9 mouse cellular contexts compared by ENCODE assay signal in the genomic region with DNA sequence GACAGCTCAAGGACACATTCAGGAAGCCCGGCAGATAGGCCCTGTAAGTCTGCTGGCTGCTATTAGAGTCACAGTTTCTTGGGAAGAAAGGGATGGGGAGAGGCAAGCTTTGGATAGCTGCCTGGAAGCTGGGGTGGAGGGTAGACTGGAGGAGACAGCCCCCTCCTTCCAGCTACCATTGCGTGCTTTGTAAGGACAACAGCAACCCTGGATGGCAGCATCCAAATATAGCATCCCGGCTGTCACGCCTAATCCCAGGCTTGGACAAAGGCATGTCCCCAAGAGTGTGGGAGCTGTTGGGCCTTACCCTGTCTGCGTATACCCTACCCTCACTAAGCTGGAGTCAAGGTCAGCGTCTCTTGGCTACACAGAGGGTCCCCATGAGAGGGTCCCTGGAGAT. TPM values are rescaled to one million over a fixed set of nuclear protein-coding genes. Genes with fewer than 3 reads are reported as not detected.
A peak's percentile ranks its signal among the peaks of the same experiment; 100 is the strongest.
DNase-seq lines count a peak whose midpoint lies in the region; ATAC-seq and TF ChIP-seq lines count a peak whose summit lies in the region.
"Had no signal": no experiment of that assay in that cellular context is flagged by ENCODE, and none has a peak within 500 bp of the region (broad histone marks: within the 10 kb centered on the region; RNA-seq: fewer than 3 reads in every experiment).

No protein-coding gene starts in this region.

- WGBS in heart, embryonic 10.5 days, result 44% methylated on average over 6 of the region's 6 CpGs
- WGBS in midbrain, postnatal 0 days, result 70% methylated on average over 6 of the region's 6 CpGs
- 90% methylated on average over 6 of the region's 6 CpGs for WGBS in liver, postnatal 0 days (ENCODE audit: insufficient replicate concordance)

- H3K9ac ChIP-seq in midbrain, postnatal 0 days (replicated peaks; ENCODE audit: low read length, poor library complexity, severe bottlenecking), result no peak overlapping the region
- H3K9ac ChIP-seq in liver, postnatal 0 days (replicated peaks), result no peak overlapping the region
- H3K9ac ChIP-seq: liver, embryonic 14.5 days had no signal

- peak overlapping the region; percentile 86 for H3K27ac ChIP-seq in heart, embryonic 10.5 days
- H3K27ac ChIP-seq in midbrain, postnatal 0 days (ENCODE audit: low read depth, low read length), result peak overlapping the region; percentile 70
- no peak overlapping the region for H3K27ac ChIP-seq in liver, postnatal 0 days (ENCODE audit: low read depth)
- H3K27ac ChIP-seq: liver, embryonic 14.5 days had no signal

- H3K36me3 ChIP-seq in heart, embryonic 10.5 days, result no peaks in the 10 kb centered on the region
- no peaks in the 10 kb centered on the region for H3K36me3 ChIP-seq in midbrain, postnatal 0 days (ENCODE audit: insufficient read depth, low read length)
- no peaks in the 10 kb centered on the region for H3K36me3 ChIP-seq in liver, postnatal 0 days (replicated peaks; ENCODE audit: insufficient read depth, low read length)

- no peak overlapping the region for H3K4me2 ChIP-seq in midbrain, postnatal 0 days (ENCODE audit: low read depth, low read length, poor library complexity, severe bottlenecking)
- no peak overlapping the region for H3K4me2 ChIP-seq in liver, postnatal 0 days (ENCODE audit: low read depth, low read length)

- no peaks in the 10 kb centered on the region for H3K27me3 ChIP-seq in heart, embryonic 10.5 days (ENCODE audit: insufficient read depth, poor library complexity, severe bottlenecking)
- H3K27me3 ChIP-seq in midbrain, postnatal 0 days (ENCODE audit: insufficient read depth, low read length), result no peaks in the 10 kb centered on the region
- H3K27me3 ChIP-seq in liver, postnatal 0 days (ENCODE audit: insufficient read depth, low read length), result no peaks in the 10 kb centered on the region

- peaks cover 68% of the 10 kb centered on the region for H3K4me1 ChIP-seq in heart, embryonic 10.5 days
- no peaks in the 10 kb centered on the region for H3K4me1 ChIP-seq in midbrain, postnatal 0 days (ENCODE audit: insufficient read depth, low read length)
- peaks cover 6% of the 10 kb centered on the region; the same call in 1 of the 2 replicates for H3K4me1 ChIP-seq in liver, postnatal 0 days (ENCODE audit: insufficient read depth)

- TF ChIP-seq CTCF in midbrain, postnatal 0 days (IDR thresholded peaks at IDR 0.05), result no peak
- TF ChIP-seq CTCF in liver, postnatal 0 days (IDR thresholded peaks at IDR 0.05; ENCODE audit: low read depth), result no peak

- TF ChIP-seq EP300 in liver, postnatal 0 days (IDR thresholded peaks at IDR 0.05; ENCODE audit: low read depth), result no peak

- peak; percentile 84 for ATAC-seq in midbrain, postnatal 0 days (ENCODE audit: low FRiP score)
- no peak for ATAC-seq in liver, postnatal 0 days
- ATAC-seq in inflammation-experienced regulatory T-cells, adult 6 months, result no peak

- H3K9me3 ChIP-seq in heart, embryonic 10.5 days, result no peaks in the 10 kb centered on the region
- no peaks in the 10 kb centered on the region for H3K9me3 ChIP-seq in midbrain, postnatal 0 days (ENCODE audit: low read length)
- no peaks in the 10 kb centered on the region for H3K9me3 ChIP-seq in liver, postnatal 0 days (ENCODE audit: low read length)

- DNase-seq in layer of hippocampus, adult 8-10 months (ENCODE audit: low spot score in 2 of 2), result peak; percentile 53 to 72
- DNase-seq in layer of hippocampus, adult 18-20 months (ENCODE audit: low spot score in 2 of 2), result no peak
- peak; percentile 25 to 36 for DNase-seq in cerebellum, postnatal 25 days
- DNase-seq in heart, embryonic 10.5 days (ENCODE audit: low spot score), result no peak
- DNase-seq in midbrain, postnatal 0 days (ENCODE audit: low spot score), result peak; percentile 91
- DNase-seq in liver, postnatal 0 days, result no peak
- DNase-seq in embryo, embryonic 11 days, result no peak

- no peak overlapping the region for H3K4me3 ChIP-seq in heart, embryonic 10.5 days
- no peak overlapping the region for H3K4me3 ChIP-seq in midbrain, postnatal 0 days (ENCODE audit: low read depth, low read length)
- H3K4me3 ChIP-seq in liver, postnatal 0 days (ENCODE audit: low read depth, low read length), result no peak overlapping the region

RNA-seq across cellular contexts. Expression of a gene that starts 29.7 kb away (rescaled TPM):
- total RNA-seq in layer of hippocampus, adult 8-10 months (2022), result 10 to 100 TPM; 55.1 to 62.5 (median 56.6) TPM
- 10 to 100 TPM; 58.6 to 64.0 TPM for total RNA-seq in layer of hippocampus, adult 18-20 months (2021)
- polyA plus RNA-seq in heart, embryonic 10.5 days (2016; fragmentation: Nextera tagmentation; extraction: Ambion mirVana), result 16.8 and 24.9 TPM in 2 replicates
- total RNA-seq in midbrain, postnatal 0 days (2014; rRNA removed), result 16.1 and 22.4 TPM in 2 replicates
- 29.4 and 29.8 TPM in 2 replicates for polyA plus RNA-seq in midbrain, postnatal 0 days (2015; fragmentation: Nextera tagmentation; extraction: Ambion mirVana)
- 9.6 and 10.6 TPM in 2 replicates for polyA plus RNA-seq in liver, postnatal 0 days (2015; fragmentation: Nextera tagmentation; extraction: Ambion mirVana)
- polyA plus RNA-seq in inflammation-experienced regulatory T-cells, adult 6 months (2017; shearing (Covaris generic)), result 10 to 100 TPM; 10.3 to 37.8 (median 35.7) TPM

RNA-seq across cellular contexts. Expression of a gene that starts 40.8 kb away (rescaled TPM):
- 10 to 100 TPM; 48.0 to 48.9 (median 48.6) TPM for total RNA-seq in layer of hippocampus, adult 8-10 months (2022)
- total RNA-seq in layer of hippocampus, adult 18-20 months (2021), result 10 to 100 TPM; 45.8 to 48.8 TPM
- 76.9 and 82.8 TPM in 2 replicates for polyA plus RNA-seq in heart, embryonic 10.5 days (2016; fragmentation: Nextera tagmentation; extraction: Ambion mirVana)
- 34.3 and 42.5 TPM in 2 replicates for total RNA-seq in midbrain, postnatal 0 days (2014; rRNA removed)
- polyA plus RNA-seq in midbrain, postnatal 0 days (2015; fragmentation: Nextera tagmentation; extraction: Ambion mirVana), result 41.2 and 44.8 TPM in 2 replicates
- polyA plus RNA-seq in liver, postnatal 0 days (2015; fragmentation: Nextera tagmentation; extraction: Ambion mirVana), result 49.1 and 53.0 TPM in 2 replicates
- polyA plus RNA-seq in inflammation-experienced regulatory T-cells, adult 6 months (2017; shearing (Covaris generic)), result 100 to 1,000 TPM in 2 of 3 experiments, 10 to 100 TPM in 1; 86.0 to 104 (median 100) TPM

Comparison
In these comparisons a context has a peak if more than half of its experiments do, and no peak if none do; other contexts are left out.
1. DNase-seq: peak in layer of hippocampus, adult 8-10 months (2 of 2), cerebellum, postnatal 25 days (2 of 2) and midbrain, postnatal 0 days (single experiment); none in layer of hippocampus, adult 18-20 months (0 of 2), heart, embryonic 10.5 days (single experiment), liver, postnatal 0 days (single experiment) and embryo, embryonic 11 days (single experiment).